Mouse (Mus musculus): ENCODE measurements around the gene Cdc42bpa.

DNA sequence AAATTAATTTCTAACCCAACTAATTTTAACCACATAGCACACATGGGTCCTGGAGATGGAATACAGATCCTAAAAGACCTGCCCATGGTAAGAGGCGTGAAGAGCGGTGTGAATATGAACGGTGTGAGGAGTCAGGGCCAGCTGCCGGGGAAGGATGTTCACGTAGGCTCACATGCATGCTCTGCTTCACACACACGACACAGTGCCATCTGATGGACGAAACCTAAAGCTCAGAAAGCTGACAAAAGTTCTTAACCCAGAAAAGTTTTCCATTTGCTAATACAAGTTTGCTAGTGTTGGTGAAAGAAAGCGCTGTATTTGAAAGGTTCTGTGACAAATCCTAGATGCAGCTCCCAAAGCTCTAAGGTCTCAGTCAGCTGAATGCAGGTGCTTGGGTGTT is 190.9 kb downstream of the Cdc42bpa start:
- TF ChIP-seq EP300 (IDR thresholded peaks at IDR 0.05; ENCODE audit: low read depth) (no peak), CTCF (IDR thresholded peaks at IDR 0.05; ENCODE audit: low read depth) (peak; percentile 24)
